Mouse (Mus musculus): ENCODE results near the gene Enox1. TPM values are rescaled to one million over a fixed set of nuclear protein-coding genes. Genes with fewer than 3 reads are reported as not detected.
"Not testable (repeated sequence)": the region's sequence is repeated elsewhere in the genome, so short reads cannot be mapped to it uniquely, and the experiment has no call there.

The Enox1 gene
- 0.50 and 0.58 TPM in 2 replicates for polyA plus RNA-seq (2016; fragmentation: Nextera tagmentation; extraction: Ambion mirVana)

DNA sequence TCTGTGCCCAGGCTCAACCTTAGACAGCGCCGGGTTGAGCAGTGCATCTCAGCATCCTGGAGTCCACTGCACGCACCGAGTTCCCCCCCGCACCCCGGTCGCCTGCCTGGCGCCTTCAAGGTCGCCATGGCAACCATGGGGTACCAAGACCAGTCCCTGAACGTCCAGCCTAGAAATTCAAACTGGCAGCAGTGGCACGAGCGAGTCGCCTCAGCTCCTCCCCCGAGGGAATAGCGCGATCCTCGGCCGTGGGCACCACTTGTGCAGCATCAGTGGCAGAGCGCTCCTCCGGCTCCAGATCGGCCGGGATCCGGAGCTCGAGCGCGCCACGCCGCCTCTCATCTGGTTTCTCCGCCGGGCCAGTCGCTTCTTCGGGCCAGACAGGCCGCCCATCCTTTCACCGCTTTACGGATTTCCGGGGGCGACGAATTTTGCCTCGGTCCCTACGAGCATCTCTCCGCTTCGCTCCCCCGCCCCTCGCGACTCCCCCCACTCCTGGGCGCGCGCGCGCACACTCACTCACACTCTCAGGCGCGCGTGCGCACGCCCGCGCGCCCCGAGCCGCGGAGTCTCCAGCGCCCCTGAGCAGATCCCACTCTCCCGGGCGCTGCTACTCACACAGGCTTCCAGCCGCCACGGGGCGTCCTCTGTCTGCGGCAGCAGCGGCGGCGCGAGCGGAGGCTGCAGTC, at the start of gene Enox1:
Enox1 (plus strand) TSS at position 542 of the 689 bp plus-strand sequence.
- Histone ChIP-seq H3K9ac (no peak within 1 kb of the TSS), H3K4me2 (peak within 1 kb of the TSS; percentile 74), H3K4me1 (no peaks in the 10 kb centered on the region), H3K27me3 (replicated peaks) (peaks cover 50% of the 10 kb centered on the region), H3K27ac (no peak within 1 kb of the TSS), H3K4me3 (peak within 1 kb of the TSS; percentile 55), H3K36me3 (no peaks in the 10 kb centered on the region), H3K9me3 (replicated peaks) (no peaks in the 10 kb centered on the region)
- no peak for ATAC-seq
- WGBS (ENCODE audit: insufficient replicate concordance), result 1% methylated on average over 73 of the region's 73 CpGs

DNA sequence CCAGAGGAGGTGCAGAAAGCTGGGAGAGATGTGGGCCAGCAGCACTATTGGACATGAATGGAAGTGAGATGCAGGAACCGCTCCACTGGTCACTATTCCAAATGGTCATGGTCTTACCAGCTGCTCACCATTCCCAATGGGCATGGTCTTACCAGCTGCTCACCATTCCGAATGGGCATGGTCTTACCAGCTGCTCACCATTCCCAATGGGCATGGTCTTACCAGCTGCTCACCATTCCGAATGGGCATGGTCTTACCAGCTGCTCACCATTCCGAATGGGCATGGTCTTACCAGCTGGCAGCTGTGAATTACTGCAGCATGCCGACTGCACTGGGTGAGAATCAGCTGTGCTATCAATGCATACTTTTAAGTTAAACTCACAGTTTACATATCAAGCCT, 45.9 kb upstream of the Enox1 start:
- ATAC-seq; H3K9me3 ChIP-seq (replicated peaks); H3K4me3 ChIP-seq; H3K27me3 ChIP-seq (replicated peaks); H3K9ac ChIP-seq; H3K36me3 ChIP-seq; H3K27ac ChIP-seq; H3K4me1 ChIP-seq; H3K4me2 ChIP-seq: not testable (repeated sequence)
- 65% methylated on average over 5 of the region's 5 CpGs for WGBS (ENCODE audit: insufficient replicate concordance)

DNA sequence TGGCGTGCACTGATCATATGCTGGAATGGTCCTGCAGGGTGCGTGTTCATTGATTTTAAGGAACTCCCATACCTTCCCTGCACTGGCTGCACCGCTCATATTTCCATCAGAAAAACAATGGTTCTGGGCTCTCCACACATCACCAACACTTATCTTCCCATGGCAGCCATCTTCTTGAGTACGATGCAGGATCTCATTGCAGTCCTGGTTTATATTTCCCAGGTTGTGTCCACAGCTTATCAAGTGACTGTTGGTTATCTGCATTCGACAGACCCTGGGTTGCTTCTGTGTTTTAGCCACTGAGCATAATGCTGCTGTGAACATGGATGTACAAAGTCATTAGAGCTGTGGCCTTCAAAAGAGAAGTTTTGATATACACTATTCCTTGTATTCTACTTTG, 26.0 kb upstream of the Enox1 start:
- H3K4me1 ChIP-seq, result no peaks in the 10 kb centered on the region
- no peak overlapping the region for H3K9ac ChIP-seq
- no peaks in the 10 kb centered on the region for H3K27me3 ChIP-seq (replicated peaks)
- peak; percentile 68 for ATAC-seq
- no peak overlapping the region for H3K4me2 ChIP-seq
- no peaks in the 10 kb centered on the region for H3K9me3 ChIP-seq (replicated peaks)
- H3K36me3 ChIP-seq, result no peaks in the 10 kb centered on the region
- WGBS (ENCODE audit: insufficient replicate concordance), result 39% methylated on average over 5 of the region's 5 CpGs
- no peak overlapping the region for H3K27ac ChIP-seq
- no peak overlapping the region for H3K4me3 ChIP-seq

DNA sequence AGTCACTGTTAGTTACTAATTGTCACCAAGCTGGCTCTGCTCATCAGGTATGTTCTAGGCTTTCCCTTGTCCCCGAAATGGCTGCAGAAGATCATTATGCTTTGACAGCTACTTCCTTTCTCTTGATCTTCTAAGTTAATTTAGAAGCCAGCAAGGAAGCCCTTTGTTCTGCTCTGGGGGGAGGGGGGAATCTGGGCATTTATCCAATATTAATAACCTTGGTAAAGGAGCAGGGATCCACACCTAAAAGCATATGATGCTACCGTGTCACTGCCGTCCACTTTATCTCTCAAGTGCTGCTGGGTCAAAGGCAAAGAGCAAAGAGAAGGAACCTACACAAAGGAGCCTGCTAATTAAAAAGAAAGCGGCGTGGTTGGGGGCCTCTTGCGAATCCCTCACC, 19.6 kb upstream of the Enox1 start:
- ATAC-seq, result no peak
- 55% methylated on average over 6 of the region's 6 CpGs for WGBS (ENCODE audit: insufficient replicate concordance)
- H3K36me3 ChIP-seq, result no peaks in the 10 kb centered on the region
- no peak overlapping the region for H3K4me3 ChIP-seq
- no peak overlapping the region for H3K9ac ChIP-seq
- no peaks in the 10 kb centered on the region for H3K9me3 ChIP-seq (replicated peaks)
- no peaks in the 10 kb centered on the region for H3K27me3 ChIP-seq (replicated peaks)
- H3K27ac ChIP-seq, result no peak overlapping the region
- H3K4me2 ChIP-seq, result no peak overlapping the region
- no peaks in the 10 kb centered on the region for H3K4me1 ChIP-seq

DNA sequence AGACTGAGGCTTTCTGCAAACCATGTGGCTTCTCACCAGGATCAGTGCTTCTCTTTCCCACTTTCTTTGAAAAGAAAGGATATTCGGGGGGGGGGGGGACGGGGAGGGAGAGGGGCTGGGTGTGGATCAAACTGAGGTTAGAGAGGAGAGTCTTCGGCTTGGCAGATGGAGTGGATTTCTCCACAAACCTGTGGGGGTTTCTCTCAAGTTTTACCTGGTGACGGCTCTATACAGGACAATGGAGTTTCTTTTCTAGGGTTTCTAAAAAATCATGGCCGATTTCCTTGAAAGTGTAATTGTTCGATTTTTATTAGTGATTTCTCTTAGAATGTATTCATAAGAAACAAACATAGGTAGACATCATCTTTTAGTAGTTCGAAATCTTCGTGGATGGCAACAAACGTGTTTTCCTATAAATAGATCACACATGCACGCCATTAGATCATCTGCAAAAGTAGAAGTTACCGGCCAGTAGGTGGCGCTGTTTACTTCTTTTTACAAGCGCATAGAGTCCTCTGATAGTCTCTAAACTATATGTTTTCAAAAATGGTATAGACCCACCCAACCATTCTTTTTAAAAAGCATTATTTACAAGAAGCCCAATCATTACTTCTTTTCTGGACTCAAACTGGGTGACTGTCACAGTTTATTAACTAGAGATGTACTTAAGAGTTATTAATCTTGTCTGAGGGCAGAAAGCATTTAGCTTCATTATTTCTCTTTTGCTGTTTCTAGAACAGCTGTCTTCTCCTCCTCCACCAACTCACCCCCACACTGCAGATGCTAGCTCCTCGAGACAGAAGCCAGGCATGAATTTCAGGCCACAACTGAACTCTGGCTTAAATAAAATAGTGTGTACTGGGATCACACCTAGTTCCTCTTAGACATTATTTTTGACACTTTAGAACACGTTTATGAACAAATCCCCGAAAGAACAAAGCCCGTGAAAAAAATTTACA, 15.0 kb upstream of the Enox1 start:
- Histone ChIP-seq H3K27ac (no peak overlapping the region), H3K4me2 (no peak overlapping the region), H3K36me3 (no peaks in the 10 kb centered on the region), H3K4me3 (no peak overlapping the region), H3K9me3 (replicated peaks) (no peaks in the 10 kb centered on the region), H3K27me3 (replicated peaks) (no peaks in the 10 kb centered on the region), H3K4me1 (0 out of 2 replicates have a peak, but pooled peaks cover 5% of the 10 kb centered on the region), H3K9ac (no peak overlapping the region)
- no peak for ATAC-seq
- WGBS (ENCODE audit: insufficient replicate concordance), result 28% methylated on average over 17 of the region's 17 CpGs

DNA sequence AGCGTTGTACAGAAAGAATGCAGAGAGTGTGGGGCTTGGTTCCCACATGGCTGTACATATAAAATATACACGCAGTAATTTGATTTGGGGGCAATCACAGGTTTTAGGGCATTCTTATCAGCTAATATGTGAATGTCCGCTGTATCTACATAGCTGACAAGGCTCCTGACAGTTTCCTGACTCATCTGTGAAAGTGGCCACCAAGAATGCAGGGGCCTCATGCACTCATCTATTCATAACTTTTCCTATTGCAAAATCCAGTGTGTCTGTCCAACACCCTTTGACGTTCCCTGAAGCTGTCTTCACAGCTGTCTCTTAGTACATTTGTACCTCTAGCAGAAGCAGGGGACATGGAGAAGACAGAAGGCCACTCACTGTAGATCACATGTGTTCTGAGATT, 11.5 kb upstream of the Enox1 start:
- Histone ChIP-seq H3K4me3 (no peak overlapping the region), H3K27ac (no peak overlapping the region), H3K9ac (no peak overlapping the region), H3K4me2 (no peak overlapping the region), H3K4me1 (0 out of 2 replicates have a peak, but pooled peaks cover 5% of the 10 kb centered on the region), H3K9me3 (replicated peaks) (no peaks in the 10 kb centered on the region), H3K27me3 (replicated peaks) (no peaks in the 10 kb centered on the region), H3K36me3 (no peaks in the 10 kb centered on the region)
- 47% methylated on average over 4 of the region's 4 CpGs for WGBS (ENCODE audit: insufficient replicate concordance)
- no peak for ATAC-seq

DNA sequence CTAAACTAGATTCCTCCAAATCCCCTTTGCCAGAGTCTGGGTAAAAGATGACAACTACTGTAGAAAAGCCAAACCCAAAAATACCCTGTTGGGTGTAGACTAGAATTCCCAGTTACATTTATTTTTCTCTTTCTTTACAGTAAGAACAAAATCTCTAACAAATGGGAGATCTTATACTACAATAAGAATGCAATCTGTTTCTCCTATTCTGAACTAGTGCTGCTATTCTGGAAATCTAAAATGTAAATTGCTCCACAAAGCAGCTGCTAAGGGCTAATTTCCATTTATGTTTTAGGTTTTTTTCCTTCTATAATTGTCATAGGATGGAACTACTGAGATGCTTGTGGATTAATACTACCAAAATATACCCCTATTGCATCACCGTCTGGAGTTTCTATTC, 8.9 kb upstream of the Enox1 start:
- 91% methylated on average over 1 of the region's 1 CpGs for WGBS (ENCODE audit: insufficient replicate concordance)
- H3K36me3 ChIP-seq, result no peaks in the 10 kb centered on the region
- H3K9ac ChIP-seq, result no peak overlapping the region
- H3K27ac ChIP-seq, result no peak overlapping the region
- H3K4me3 ChIP-seq, result no peak overlapping the region
- H3K9me3 ChIP-seq (replicated peaks), result no peaks in the 10 kb centered on the region
- H3K4me1 ChIP-seq, result 0 out of 2 replicates have a peak, but pooled peaks cover 5% of the 10 kb centered on the region
- no peak for ATAC-seq
- no peaks in the 10 kb centered on the region for H3K27me3 ChIP-seq (replicated peaks)
- no peak overlapping the region for H3K4me2 ChIP-seq

DNA sequence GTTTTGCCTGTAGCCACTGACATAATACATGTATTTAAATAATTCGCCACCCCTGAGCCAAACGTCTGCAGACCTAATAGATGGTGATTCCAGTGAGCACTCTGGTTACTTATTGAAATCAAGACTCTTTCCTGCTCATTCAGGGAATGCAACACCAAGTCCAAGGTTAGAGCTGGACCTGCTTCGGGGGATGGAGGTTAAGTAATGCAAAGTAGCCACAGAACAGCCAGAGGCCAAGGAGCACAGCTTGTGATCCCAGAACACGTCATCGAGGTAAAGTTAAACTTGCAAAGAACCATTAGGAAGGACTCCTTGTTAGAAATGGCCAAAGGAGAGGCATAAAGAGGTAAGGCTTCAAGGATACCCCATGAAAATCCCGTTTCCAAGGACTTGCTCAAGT, 6.0 kb upstream of the Enox1 start:
- H3K27me3 ChIP-seq (replicated peaks), result peaks cover 8% of the 10 kb centered on the region
- no peak overlapping the region for H3K9ac ChIP-seq
- no peak overlapping the region for H3K27ac ChIP-seq
- no peaks in the 10 kb centered on the region for H3K36me3 ChIP-seq
- WGBS (ENCODE audit: insufficient replicate concordance), result 60% methylated on average over 6 of the region's 6 CpGs
- no peaks in the 10 kb centered on the region for H3K4me1 ChIP-seq
- H3K4me3 ChIP-seq, result no peak overlapping the region
- ATAC-seq, result no peak
- H3K9me3 ChIP-seq (replicated peaks), result no peaks in the 10 kb centered on the region
- no peak overlapping the region for H3K4me2 ChIP-seq

DNA sequence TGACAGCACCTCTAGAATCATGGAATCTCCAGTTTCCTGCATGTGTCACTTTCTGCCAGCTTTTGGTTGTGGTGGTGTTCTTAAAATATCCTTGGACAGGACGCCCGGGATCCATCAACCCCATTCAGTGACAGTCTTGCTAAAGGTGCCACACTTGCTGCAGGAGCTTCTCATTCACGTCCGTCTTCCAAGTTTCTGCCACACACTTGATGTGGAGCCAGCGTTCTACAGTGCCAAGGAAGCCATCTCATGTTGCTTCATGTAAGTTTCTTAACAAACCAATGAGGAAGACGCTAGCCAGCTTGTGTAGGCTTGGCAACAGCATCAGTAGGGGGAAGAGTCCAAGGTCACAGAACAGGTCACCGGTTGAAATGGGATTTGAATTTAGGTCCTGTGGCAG, 5.1 kb upstream of the Enox1 start:
- H3K27ac ChIP-seq, result no peak overlapping the region
- H3K9ac ChIP-seq, result no peak overlapping the region
- H3K27me3 ChIP-seq (replicated peaks), result peaks cover 17% of the 10 kb centered on the region
- WGBS (ENCODE audit: insufficient replicate concordance), result 76% methylated on average over 7 of the region's 7 CpGs
- H3K4me1 ChIP-seq, result no peaks in the 10 kb centered on the region
- ATAC-seq, result no peak
- H3K36me3 ChIP-seq, result no peaks in the 10 kb centered on the region
- no peaks in the 10 kb centered on the region for H3K9me3 ChIP-seq (replicated peaks)
- H3K4me3 ChIP-seq, result no peak overlapping the region
- H3K4me2 ChIP-seq, result no peak overlapping the region

DNA sequence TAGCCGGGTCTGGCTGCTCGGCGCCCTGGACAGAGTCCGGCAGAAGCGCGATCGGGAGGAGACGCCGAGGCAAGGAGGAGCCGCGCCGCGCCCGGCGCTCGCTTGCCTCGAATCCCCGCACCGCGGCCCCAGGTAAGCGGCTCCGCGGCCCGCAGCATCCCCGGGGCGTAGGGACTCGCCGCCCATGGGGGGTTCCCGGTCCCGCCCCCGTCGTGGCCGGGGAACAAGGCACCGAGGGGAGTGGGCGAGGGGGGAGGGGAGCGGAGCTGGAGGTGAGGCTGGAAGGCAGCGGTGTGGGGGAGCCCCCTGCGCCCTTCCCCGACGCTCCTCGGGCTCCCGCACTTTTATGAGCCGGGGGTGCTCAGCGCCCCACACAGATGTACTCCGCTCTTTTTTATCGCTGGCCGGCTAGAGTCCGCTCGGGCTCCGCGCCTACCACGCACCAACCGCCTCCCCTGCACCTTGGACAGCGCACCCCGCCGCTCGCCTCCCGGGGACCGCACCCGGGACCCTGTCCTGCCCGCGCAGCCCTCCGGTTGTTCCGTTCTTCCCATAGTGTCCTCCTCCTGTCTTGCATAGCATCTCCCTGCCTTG, 445 bp downstream of the Enox1 start:
- no peak overlapping the region for H3K9ac ChIP-seq
- H3K4me3 ChIP-seq, result peak overlapping the region; percentile 55
- H3K4me2 ChIP-seq, result peak overlapping the region; percentile 74
- no peaks in the 10 kb centered on the region for H3K4me1 ChIP-seq
- H3K36me3 ChIP-seq, result no peaks in the 10 kb centered on the region
- H3K27me3 ChIP-seq (replicated peaks), result peaks cover 50% of the 10 kb centered on the region
- H3K9me3 ChIP-seq (replicated peaks), result no peaks in the 10 kb centered on the region
- WGBS (ENCODE audit: insufficient replicate concordance), result 1% methylated on average over 62 of the region's 64 CpGs
- no peak for ATAC-seq
- no peak overlapping the region for H3K27ac ChIP-seq

DNA sequence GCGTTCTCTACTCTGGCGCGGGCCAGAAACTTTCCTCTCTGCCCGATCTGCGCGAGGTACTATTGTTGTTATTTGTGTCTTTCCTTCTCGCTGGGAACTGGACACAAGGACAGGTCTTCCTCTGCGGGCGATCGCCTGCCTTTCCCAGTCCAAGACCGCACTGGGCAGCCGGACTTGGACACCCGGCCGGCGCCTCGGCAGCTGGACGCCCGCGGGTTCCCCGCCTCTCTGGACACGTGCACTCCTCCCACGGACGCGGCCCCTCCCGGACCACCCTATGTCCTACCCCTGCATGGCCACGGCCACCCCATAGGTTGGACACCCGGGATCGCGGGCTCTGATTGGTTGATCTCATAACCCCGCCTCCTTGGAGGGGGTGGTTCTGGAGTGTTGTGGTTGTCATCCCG, 945 bp downstream of the Enox1 start:
- H3K4me3 ChIP-seq, result peak overlapping the region; percentile 55
- ATAC-seq, result no peak
- H3K4me2 ChIP-seq, result peak overlapping the region; percentile 74
- no peaks in the 10 kb centered on the region for H3K9me3 ChIP-seq (replicated peaks)
- no peaks in the 10 kb centered on the region for H3K36me3 ChIP-seq
- H3K27ac ChIP-seq, result no peak overlapping the region
- WGBS (ENCODE audit: insufficient replicate concordance), result 4% methylated on average over 31 of the region's 31 CpGs
- no peaks in the 10 kb centered on the region for H3K4me1 ChIP-seq
- peaks cover 50% of the 10 kb centered on the region for H3K27me3 ChIP-seq (replicated peaks)
- H3K9ac ChIP-seq, result no peak overlapping the region

DNA sequence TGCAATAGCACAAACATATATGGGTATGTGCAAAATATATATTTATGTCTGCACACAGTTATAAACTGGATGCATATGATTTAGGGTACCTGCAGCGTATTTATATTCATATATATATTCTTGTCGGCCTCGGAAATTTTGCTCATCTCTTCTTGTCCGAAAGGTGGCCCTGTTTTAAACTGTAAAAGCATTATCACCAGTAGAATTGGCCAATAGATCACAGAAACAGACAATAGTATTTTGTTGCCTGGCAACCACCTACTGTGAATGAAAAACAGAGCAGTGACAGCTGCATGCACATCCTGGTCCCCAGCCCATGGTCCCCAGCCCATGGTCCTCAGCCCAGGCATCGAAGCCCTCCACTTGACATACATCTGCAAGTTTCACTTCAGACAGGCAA, 2.8 kb downstream of the Enox1 start:
- Histone ChIP-seq H3K9ac (no peak overlapping the region), H3K9me3 (replicated peaks) (no peaks in the 10 kb centered on the region), H3K4me3 (no peak overlapping the region), H3K4me1 (no peaks in the 10 kb centered on the region), H3K4me2 (no peak overlapping the region), H3K27ac (no peak overlapping the region), H3K36me3 (no peaks in the 10 kb centered on the region), H3K27me3 (replicated peaks) (peaks cover 50% of the 10 kb centered on the region)
- WGBS (ENCODE audit: insufficient replicate concordance), result 69% methylated on average over 5 of the region's 5 CpGs
- ATAC-seq, result no peak

All from liver, embryonic 12.5 days (tissue).